Mouse (Mus musculus): Measurements from ENCODE around the gene Eif4h. TPM values are rescaled to one million over a fixed set of nuclear protein-coding genes. Genes with fewer than 3 reads are reported as not detected.
A peak's percentile ranks its signal among the peaks of the same experiment; 100 is the strongest.

Gene Eif4h
- polyA plus RNA-seq, 2 experiments: 110 to 148 TPM

DNA sequence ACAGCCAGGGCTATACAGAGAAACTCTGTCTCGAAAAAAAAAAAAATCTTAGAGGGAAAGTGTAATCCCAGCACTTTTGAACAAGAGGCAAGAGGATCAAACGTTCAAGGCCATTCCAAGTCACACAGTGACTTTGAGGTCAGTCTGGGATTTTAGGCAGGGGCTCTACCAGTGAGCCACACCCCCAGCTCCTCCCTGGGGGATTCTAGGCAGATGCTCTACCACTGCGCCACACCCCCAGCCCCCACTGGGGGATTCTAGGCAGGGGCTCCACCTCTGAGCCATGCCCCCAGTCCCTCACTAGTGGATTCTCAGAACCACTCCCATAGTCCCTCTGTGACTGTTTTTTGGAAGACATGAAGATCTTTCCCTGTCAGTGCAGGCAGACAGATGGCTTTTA lies 60.2 kb downstream of the Eif4h start:
- Histone ChIP-seq H3K4me3 (ENCODE audit: insufficient read depth in 1 of 2, low read depth in 2 of 2, low read length in 2 of 2) (no peak overlapping the region), H3K9ac (replicated peaks) (no peak overlapping the region), H3K4me2 (ENCODE audit: low read depth) (no peak overlapping the region), H3K27ac (no peak overlapping the region), H3K27me3 (ENCODE audit: control insufficient read depth, insufficient read depth, low read length) (no peaks in the 10 kb centered on the region), H3K36me3 (replicated peaks; ENCODE audit: control insufficient read depth, insufficient read depth, low read depth) (no peaks in the 10 kb centered on the region), H3K4me1 (replicated peaks; ENCODE audit: control insufficient read depth in 2 of 2, insufficient read depth in 2 of 2, low read length in 1 of 2) (peaks cover 11 to 12% of the 10 kb centered on the region in 2 experiments), H3K9me3 (ENCODE audit: control insufficient read depth, low read length) (no peaks in the 10 kb centered on the region)
- no peak for DNase-seq (ENCODE audit: low read depth in 3 of 3, low spot score in 3 of 3)
- no peak for ATAC-seq (ENCODE audit: insufficient read depth)
- 55% methylated on average over 3 of the region's 3 CpGs for WGBS (ENCODE audit: insufficient replicate concordance)
- TF ChIP-seq CTCF (IDR thresholded peaks at IDR 0.05; ENCODE audit: low read depth): no peak
- TF ChIP-seq EP300 (IDR thresholded peaks at IDR 0.05; ENCODE audit: low read depth): no peak

GRCm38 (mm10) chr5:134577534-134577933 lies 61.8 kb downstream of the Eif4h start:
- DNase-seq (ENCODE audit: low read depth in 3 of 3, low spot score in 3 of 3) (no peak), ATAC-seq (ENCODE audit: insufficient read depth) (no peak)
- WGBS (ENCODE audit: insufficient replicate concordance): 82% methylated on average over 7 of the region's 7 CpGs

GRCm38 (mm10) chr5:134576517-134577220 lies 62.6 kb downstream of the Eif4h start:
- H3K27ac ChIP-seq: no peak overlapping the region
- DNase-seq (ENCODE audit: low read depth in 3 of 3, low spot score in 3 of 3): no peak
- H3K4me1 ChIP-seq (replicated peaks; ENCODE audit: control insufficient read depth in 2 of 2, insufficient read depth in 2 of 2, low read length in 1 of 2): peaks cover 12 to 15% of the 10 kb centered on the region in 2 experiments
- no peaks in the 10 kb centered on the region for H3K27me3 ChIP-seq (ENCODE audit: control insufficient read depth, insufficient read depth, low read length)
- H3K4me2 ChIP-seq (ENCODE audit: low read depth): no peak overlapping the region
- no peak overlapping the region for H3K9ac ChIP-seq (replicated peaks)
- ATAC-seq (ENCODE audit: insufficient read depth): 0 out of 2 replicates have a peak, but pooled peaks have one; percentile 14
- 64% methylated on average over 14 of the region's 14 CpGs for WGBS (ENCODE audit: insufficient replicate concordance)
- H3K9me3 ChIP-seq (ENCODE audit: control insufficient read depth, low read length): no peaks in the 10 kb centered on the region
- TF ChIP-seq EP300 (IDR thresholded peaks at IDR 0.05; ENCODE audit: low read depth) (no peak), CTCF (IDR thresholded peaks at IDR 0.05; ENCODE audit: low read depth) (peak; percentile 4; the same call in 1 of the 2 replicates)
- no peaks in the 10 kb centered on the region for H3K36me3 ChIP-seq (replicated peaks; ENCODE audit: control insufficient read depth, insufficient read depth, low read depth)
- no peak overlapping the region for H3K4me3 ChIP-seq (ENCODE audit: insufficient read depth in 1 of 2, low read depth in 2 of 2, low read length in 2 of 2)

More at GRCm38 (mm10) chr5:134577534-134577933, 61.8 kb downstream of the Eif4h start:
- H3K27ac ChIP-seq: no peak overlapping the region
- no peak overlapping the region for H3K9ac ChIP-seq (replicated peaks)
- no peak overlapping the region for H3K4me3 ChIP-seq (ENCODE audit: insufficient read depth in 1 of 2, low read depth in 2 of 2, low read length in 2 of 2)
- H3K9me3 ChIP-seq (ENCODE audit: control insufficient read depth, low read length): no peaks in the 10 kb centered on the region
- H3K4me1 ChIP-seq (replicated peaks; ENCODE audit: control insufficient read depth in 2 of 2, insufficient read depth in 2 of 2, low read length in 1 of 2): peaks cover 5 to 10% of the 10 kb centered on the region in 2 experiments
- no peaks in the 10 kb centered on the region for H3K36me3 ChIP-seq (replicated peaks; ENCODE audit: control insufficient read depth, insufficient read depth, low read depth)
- no peaks in the 10 kb centered on the region for H3K27me3 ChIP-seq (ENCODE audit: control insufficient read depth, insufficient read depth, low read length)
- no peak overlapping the region for H3K4me2 ChIP-seq (ENCODE audit: low read depth)
- TF ChIP-seq CTCF (IDR thresholded peaks at IDR 0.05; ENCODE audit: low read depth): no peak
- TF ChIP-seq EP300 (IDR thresholded peaks at IDR 0.05; ENCODE audit: low read depth): no peak

- WGBS (ENCODE audit: insufficient replicate concordance): 67% methylated on average over 5 of the region's 5 CpGs
- Histone ChIP-seq H3K27me3 (ENCODE audit: control insufficient read depth, insufficient read depth, low read length) (no peaks in the 10 kb centered on the region), H3K9ac (replicated peaks) (no peak overlapping the region; the same call in 1 of the 2 replicates), H3K4me2 (ENCODE audit: low read depth) (no peak overlapping the region), H3K4me3 (ENCODE audit: insufficient read depth in 1 of 2, low read depth in 2 of 2, low read length in 2 of 2) (no peak overlapping the region), H3K4me1 (replicated peaks; ENCODE audit: control insufficient read depth in 2 of 2, insufficient read depth in 2 of 2, low read length in 1 of 2) (peaks cover 15% of the 10 kb centered on the region in 2 experiments), H3K9me3 (ENCODE audit: control insufficient read depth, low read length) (no peaks in the 10 kb centered on the region), H3K27ac (no peak overlapping the region), H3K36me3 (replicated peaks; ENCODE audit: control insufficient read depth, insufficient read depth, low read depth) (no peaks in the 10 kb centered on the region)
- TF ChIP-seq EP300 (IDR thresholded peaks at IDR 0.05; ENCODE audit: low read depth) (no peak), CTCF (IDR thresholded peaks at IDR 0.05; ENCODE audit: low read depth) (no peak)
- ATAC-seq (ENCODE audit: insufficient read depth) (0 out of 2 replicates have a peak, but pooled peaks have one; percentile 30), DNase-seq (ENCODE audit: low read depth in 3 of 3, low spot score in 3 of 3) (no peak)
Observed at GRCm38 (mm10) chr5:134575833-134576232, 63.5 kb downstream of the Eif4h start.

GRCm38 (mm10) chr5:134572508-134573214 lies 66.6 kb downstream of the Eif4h start:
- no peaks in the 10 kb centered on the region for H3K9me3 ChIP-seq (ENCODE audit: control insufficient read depth, low read length)
- H3K36me3 ChIP-seq (replicated peaks; ENCODE audit: control insufficient read depth, insufficient read depth, low read depth): no peaks in the 10 kb centered on the region
- H3K4me1 ChIP-seq (replicated peaks; ENCODE audit: control insufficient read depth in 2 of 2, insufficient read depth in 2 of 2, low read length in 1 of 2): peaks cover 15% of the 10 kb centered on the region in 2 experiments
- ATAC-seq (ENCODE audit: insufficient read depth) (no peak), DNase-seq (ENCODE audit: low read depth in 3 of 3, low spot score in 3 of 3) (no peak)
- H3K9ac ChIP-seq (replicated peaks): peak overlapping the region; percentile 43
- peak overlapping the region; percentile 78 for H3K4me2 ChIP-seq (ENCODE audit: low read depth)
- no peaks in the 10 kb centered on the region for H3K27me3 ChIP-seq (ENCODE audit: control insufficient read depth, insufficient read depth, low read length)
- peak overlapping the region; percentile 51 to 75 for H3K4me3 ChIP-seq (ENCODE audit: insufficient read depth in 1 of 2, low read depth in 2 of 2, low read length in 2 of 2)
- WGBS (ENCODE audit: insufficient replicate concordance): 16% methylated on average over 10 of the region's 10 CpGs
- TF ChIP-seq CTCF (IDR thresholded peaks at IDR 0.05; ENCODE audit: low read depth) (no peak), EP300 (IDR thresholded peaks at IDR 0.05; ENCODE audit: low read depth) (no peak)
- H3K27ac ChIP-seq: no peak overlapping the region
